Mouse (Mus musculus) heart, postnatal 0 days (tissue): Measurements from ENCODE around the gene Hist2h3c1. TPM values are rescaled to one million over a fixed set of nuclear protein-coding genes. Genes with fewer than 3 reads are reported as not detected.

Experiments
- ATAC-seq: fragments of 200-750 bp; cut with Nextera tagmentation; 2 replicates; pipeline ENCODE4 v1.8.0; 2017; ENCODE audit warnings: low read depth, moderate number of reproducible peaks, moderate library complexity; ENCODE audit not compliant: insufficient read depth
- DNase-seq: peaks from one replicate; pipeline ENCODE4 v3.0.0-alpha.2; 2016; ENCODE audit warnings: low spot score
- H3K27ac ChIP-seq: fragments of 300-500 bp; sonication (generic); 2 replicates; pipeline ENCODE4 v1.5.1; 2014; ENCODE audit warnings: low read depth, mild to moderate bottlenecking
- H3K27me3 ChIP-seq: fragments of 300-500 bp; sonication (generic); 2 replicates; pipeline ENCODE4 v1.6.1; 2014; ENCODE audit warnings: low read length, mixed read lengths; ENCODE audit not compliant: control insufficient read depth, insufficient read depth
- H3K36me3 ChIP-seq: fragments of 300-500 bp; sonication (generic); replicated peaks from 2 replicates; pipeline ENCODE4 v1.6.1; 2014; ENCODE audit warnings: low read length, mixed read lengths; ENCODE audit not compliant: control insufficient read depth, insufficient read depth
- H3K4me1 ChIP-seq: fragments of 300-500 bp; sonication (generic); 2 replicates; pipeline ENCODE4 v1.6.1; 2014; ENCODE audit warnings: antibody characterized with exemption; ENCODE audit not compliant: control insufficient read depth, insufficient read depth
- H3K4me2 ChIP-seq: fragments of 300-500 bp; sonication (generic); 2 replicates; pipeline ENCODE4 v1.6.1; 2014; ENCODE audit warnings: low read depth, mild to moderate bottlenecking, low read length, moderate library complexity
- H3K4me3 ChIP-seq: fragments of 300-500 bp; sonication (generic); 2 replicates; pipeline ENCODE4 v1.5.1; 2014; ENCODE audit warnings: low read depth, low read length
- H3K9ac ChIP-seq: fragments of 300-500 bp; sonication (generic); replicated peaks from 2 replicates; pipeline ENCODE4 v1.6.1; 2014; ENCODE audit warnings: low read depth, low read length, mixed read lengths
- H3K9me3 ChIP-seq: fragments of 300-500 bp; sonication (generic); replicated peaks from 2 replicates; pipeline ENCODE4 v1.6.1; 2016; ENCODE audit warnings: low read length; ENCODE audit not compliant: control insufficient read depth
- CTCF ChIP-seq: IDR thresholded peaks from 2 replicates; pipeline ENCODE4 v1.5.1; 2016; ENCODE audit warnings: antibody characterized with exemption, control low read depth, low read depth
- EP300 ChIP-seq: IDR thresholded peaks from 2 replicates; pipeline ENCODE4 v1.6.1; 2016; ENCODE audit warnings: antibody characterized with exemption, low read depth
- WGBS: fragments of 180-500 bp; shearing (Covaris S2); extraction: QIAGEN DNeasy Blood & Tissue Kit; methylation state at CpG from one replicate; pipeline ENCODE4 v1.1.7; 2014; 5-methylcytosine and 5-hydroxymethylcytosine counted together
- polyA plus RNA-seq: library from polyadenylated mRNA; unstranded; fragments of >200 nt; fragmentation: Nextera tagmentation; extraction: Ambion mirVana; gene quantifications from 2 replicates; pipeline ENCODE4 v1.2.1, GENCODE M21; 2015
- total RNA-seq: library from RNA; depleted of rRNA; stranded (reverse); fragments of >200 nt; gene quantifications from 2 replicates; pipeline ENCODE4 v1.2.3, GENCODE M21; 2014; ENCODE audit warnings: low replicate concordance

Gene Hist2h3c1
- total and polyA plus RNA-seq, 2 experiments from 2014 or later = 0.19 TPM; not detected in 1

DNA sequence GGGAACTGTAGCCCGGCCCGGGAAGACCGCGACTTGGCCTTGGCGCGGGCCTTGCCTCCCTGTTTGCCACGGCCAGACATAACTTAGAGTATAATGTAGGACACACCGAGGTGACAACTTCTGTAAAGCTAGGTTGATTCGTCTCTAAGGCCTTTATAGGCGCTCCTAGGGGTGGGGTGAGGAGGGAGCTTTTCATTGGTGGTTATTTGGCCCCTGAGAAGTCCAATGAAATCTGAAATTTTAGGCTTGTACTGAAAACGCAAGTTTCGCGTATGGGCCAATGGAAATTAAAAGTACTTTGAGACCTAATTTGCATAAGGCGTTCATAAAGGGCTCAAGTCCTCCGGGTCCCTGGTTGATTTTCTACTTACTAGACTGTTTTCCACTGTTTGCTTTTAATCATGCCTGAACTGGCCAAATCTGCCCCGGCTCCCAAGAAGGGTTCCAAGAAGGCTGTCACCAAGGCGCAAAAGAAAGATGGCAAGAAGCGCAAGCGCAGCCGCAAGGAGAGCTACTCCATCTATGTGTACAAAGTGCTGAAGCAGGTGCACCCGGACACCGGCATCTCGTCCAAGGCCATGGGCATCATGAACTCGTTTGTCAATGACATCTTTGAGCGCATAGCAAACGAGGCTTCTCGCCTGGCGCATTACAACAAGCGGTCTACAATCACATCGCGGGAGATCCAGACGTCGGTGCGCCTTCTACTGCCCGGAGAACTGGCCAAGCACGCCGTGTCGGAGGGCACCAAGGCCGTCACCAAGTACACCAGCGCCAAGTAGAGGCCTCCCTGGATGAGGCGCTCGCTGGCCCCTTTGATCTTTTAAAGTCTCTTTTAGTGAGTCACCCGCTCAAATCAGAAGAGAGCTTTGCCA, 25.5 kb upstream of the Hist2h3c1 start, which contains the start of the genes Hist2h2ac and Hist2h2be:
Hist2h2ac (minus strand) TSS at position 116 of the 875 bp plus-strand sequence.
Hist2h2be (plus strand) TSS at position 355 of the 875 bp plus-strand sequence.
- Histone ChIP-seq H3K27ac (peak within 1 kb of the TSS; percentile 96), H3K9me3 (no peaks in the 10 kb centered on the region), H3K4me3 (peak within 1 kb of the TSS; percentile 64), H3K27me3 (no peaks in the 10 kb centered on the region), H3K9ac (peak within 1 kb of the TSS; percentile 83), H3K4me2 (peak within 1 kb of the TSS; percentile 82), H3K36me3 (no peaks in the 10 kb centered on the region), H3K4me1 (peaks cover 32% of the 10 kb centered on the region)
- ATAC-seq = peak; percentile 89
- TF ChIP-seq EP300 (peak; percentile 71; the same call in 1 of the 2 replicates), CTCF (no peak; the same call in 1 of the 2 replicates)
- WGBS = under 1% methylated on average over 43 of the region's 43 CpGs
- peak; percentile 99 for DNase-seq

DNA sequence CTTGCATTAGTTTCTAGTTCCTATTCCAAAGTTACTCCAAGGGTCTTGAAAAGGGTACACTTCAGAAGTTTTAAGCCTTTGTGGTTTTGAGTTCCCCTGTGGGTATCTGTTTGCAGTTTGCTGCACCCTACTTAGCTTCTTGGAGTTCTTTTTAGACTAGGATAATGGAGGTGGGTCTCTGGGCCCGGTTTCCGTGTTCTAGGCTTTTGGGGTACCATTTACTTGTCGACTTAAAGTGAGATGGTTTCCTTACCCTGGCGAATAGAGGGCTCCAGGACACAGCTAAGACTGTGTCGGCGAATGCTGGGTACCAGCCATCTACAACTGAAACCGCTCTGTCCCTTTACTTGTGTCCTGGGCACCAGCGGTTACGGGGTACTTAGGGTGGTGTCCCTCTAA, 24.8 kb upstream of the Hist2h3c1 start:
- Histone ChIP-seq H3K4me1 (peaks cover 32% of the 10 kb centered on the region), H3K4me3 (peak overlapping the region; percentile 64), H3K27me3 (no peaks in the 10 kb centered on the region), H3K9me3 (no peaks in the 10 kb centered on the region), H3K4me2 (peak overlapping the region; percentile 82), H3K27ac (peak overlapping the region; percentile 96), H3K36me3 (no peaks in the 10 kb centered on the region), H3K9ac (peak overlapping the region; percentile 83)
- TF ChIP-seq CTCF = no peak
- no peak for TF ChIP-seq EP300
- no peak for ATAC-seq
- no peak for DNase-seq
- WGBS = 25% methylated on average over 9 of the region's 9 CpGs

DNA sequence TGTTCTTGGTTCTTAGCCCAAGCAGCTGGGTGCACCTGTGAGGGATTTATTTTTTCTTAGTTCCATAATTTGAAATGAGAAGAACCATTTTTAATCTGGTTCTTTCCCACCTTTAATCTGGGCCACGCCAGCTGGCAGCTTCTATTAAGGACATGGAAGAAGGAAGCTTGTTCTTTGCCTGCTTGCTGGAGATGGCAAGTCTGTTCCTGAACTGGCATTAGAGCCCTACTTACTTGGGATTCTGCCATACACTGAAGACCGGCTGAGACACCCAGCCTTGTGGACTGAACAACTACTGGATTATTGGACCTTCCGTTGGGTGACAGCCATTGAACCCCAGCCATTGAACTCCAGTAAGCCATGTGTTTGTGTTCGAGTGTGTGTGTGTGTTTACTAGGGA, 23.7 kb upstream of the Hist2h3c1 start:
- Histone ChIP-seq H3K4me1 (peaks cover 32% of the 10 kb centered on the region), H3K4me2 (peak overlapping the region; percentile 82), H3K36me3 (no peaks in the 10 kb centered on the region), H3K27me3 (no peaks in the 10 kb centered on the region), H3K4me3 (no peak overlapping the region), H3K9ac (no peak overlapping the region), H3K27ac (no peak overlapping the region), H3K9me3 (no peaks in the 10 kb centered on the region)
- WGBS = 87% methylated on average over 4 of the region's 4 CpGs
- no peak for TF ChIP-seq EP300
- TF ChIP-seq CTCF = no peak
- no peak for ATAC-seq
- DNase-seq = no peak

DNA sequence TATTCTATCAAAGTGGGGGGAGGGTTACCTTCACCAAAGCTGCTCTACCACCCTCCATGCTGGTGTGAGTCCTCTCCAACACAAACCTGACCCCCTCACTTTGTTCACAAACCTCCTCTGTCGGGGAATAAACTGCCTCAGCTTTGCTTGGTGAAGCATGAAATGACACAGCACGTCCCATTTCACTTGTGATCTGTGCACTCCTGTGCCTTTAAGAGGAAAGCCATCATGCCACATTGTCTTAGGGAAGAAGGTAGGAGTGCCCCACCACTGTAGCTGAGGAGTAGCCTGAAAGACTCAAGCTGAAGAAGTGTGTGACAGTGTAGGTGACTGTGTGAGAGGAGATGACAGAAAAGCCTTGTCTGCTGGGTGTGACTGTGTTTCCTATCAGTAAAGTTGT, 21.1 kb upstream of the Hist2h3c1 start:
- H3K9me3 ChIP-seq = no peaks in the 10 kb centered on the region
- DNase-seq (no peak), ATAC-seq (no peak)
- H3K27ac ChIP-seq = no peak overlapping the region
- 30% methylated on average over 2 of the region's 2 CpGs for WGBS
- H3K36me3 ChIP-seq = no peaks in the 10 kb centered on the region
- no peak overlapping the region for H3K4me3 ChIP-seq
- no peak for TF ChIP-seq CTCF
- no peak for TF ChIP-seq EP300
- H3K9ac ChIP-seq = peak overlapping the region; percentile 26
- no peaks in the 10 kb centered on the region for H3K27me3 ChIP-seq
- H3K4me2 ChIP-seq = 0 out of 2 replicates have a peak overlapping the region, but pooled peaks have one; percentile 12
- peaks cover 32% of the 10 kb centered on the region for H3K4me1 ChIP-seq

DNA sequence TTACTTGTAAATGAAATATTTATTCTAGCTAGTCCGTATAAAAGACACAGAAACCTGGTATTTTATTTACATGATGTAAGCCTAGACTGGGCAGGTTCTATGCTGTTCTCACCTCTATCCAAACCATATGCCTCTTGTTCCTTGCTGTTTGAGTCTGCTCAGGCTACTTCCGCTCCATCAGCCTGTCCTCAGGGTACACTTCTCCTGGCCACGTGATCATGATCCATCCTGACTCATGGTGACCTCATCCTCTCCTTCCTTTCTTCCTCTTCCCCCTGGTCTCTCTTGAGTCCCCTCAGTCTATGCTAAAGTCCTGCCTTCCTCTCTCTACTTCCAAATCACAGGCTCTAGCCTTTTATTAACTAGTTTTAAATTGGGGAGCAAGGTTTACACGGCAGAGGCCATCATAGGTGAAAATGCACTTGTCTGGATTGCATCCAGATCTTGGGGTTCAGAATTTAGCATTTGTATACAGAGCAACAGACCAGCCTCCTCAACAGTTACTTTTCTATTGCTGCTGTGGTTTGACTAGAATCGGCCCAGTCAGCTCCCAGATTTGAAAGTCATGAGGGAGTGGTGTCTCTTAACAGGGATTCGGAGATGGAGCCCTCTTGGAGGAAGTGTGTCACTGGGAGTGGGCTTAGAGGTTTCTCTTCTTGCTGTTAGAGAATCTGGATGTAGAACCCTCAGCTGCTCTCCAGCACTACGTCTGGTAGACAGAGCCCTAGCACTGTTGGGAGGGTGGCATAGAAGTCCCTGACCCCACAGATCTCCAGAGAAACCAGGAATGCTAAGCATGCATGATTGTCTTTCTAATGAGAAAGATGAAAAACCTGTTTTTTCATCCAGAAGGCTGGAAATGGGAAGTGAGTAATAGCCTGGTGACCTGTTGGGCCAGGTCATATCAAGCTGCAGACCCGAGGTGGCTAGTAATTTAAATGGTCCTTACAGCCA, 19.5 kb upstream of the Hist2h3c1 start:
- no peaks in the 10 kb centered on the region for H3K27me3 ChIP-seq
- TF ChIP-seq EP300 (no peak), CTCF (no peak)
- WGBS = 61% methylated on average over 8 of the region's 8 CpGs

More for the DNA sequence above, 19.5 kb upstream of the Hist2h3c1 start:
- Histone ChIP-seq H3K36me3 (no peaks in the 10 kb centered on the region), H3K9ac (no peak overlapping the region), H3K27ac (no peak overlapping the region), H3K4me2 (no peak overlapping the region), H3K4me1 (peaks cover 28% of the 10 kb centered on the region), H3K4me3 (no peak overlapping the region), H3K9me3 (no peaks in the 10 kb centered on the region)
- DNase-seq = no peak
- peak; percentile 47 for ATAC-seq
